Comparison of ENCODE assay signal across 21 mouse cellular contexts in genomic region chr4:46076892-46077291, GRCm38 (mm10). TPM values are rescaled to one million over a fixed set of nuclear protein-coding genes. Genes with fewer than 3 reads are reported as not detected.
DNase-seq lines count a peak whose midpoint lies in the region; ATAC-seq and TF ChIP-seq lines count a peak whose summit lies in the region.
"Had no signal": no experiment of that assay in that cellular context is flagged by ENCODE, and none has a peak within 500 bp of the region (broad histone marks: within the 10 kb centered on the region; RNA-seq: fewer than 3 reads in every experiment).

No protein-coding gene starts in this region.

- no peaks in the 10 kb centered on the region for H3K79me2 ChIP-seq in heart, adult 2 months (replicated peaks; ENCODE audit: control insufficient read depth, insufficient read depth, low read length)

- H3K9ac ChIP-seq in heart, adult 2 months (ENCODE audit: low read depth, low read length) = no peak overlapping the region
- H3K9ac ChIP-seq in heart, embryonic 11.5 days (ENCODE audit: low read depth, low read length) = no peak overlapping the region
- no peak overlapping the region for H3K9ac ChIP-seq in intestine, postnatal 0 days (ENCODE audit: low read depth, low read length)
- no peak overlapping the region for H3K9ac ChIP-seq in intestine, embryonic 16.5 days (ENCODE audit: low read depth, low read length)
- H3K9ac ChIP-seq in stomach, postnatal 0 days (ENCODE audit: low read length) = no peak overlapping the region
- H3K9ac ChIP-seq: forebrain, postnatal 0 days; hindbrain, embryonic 15.5 days; limb, embryonic 13.5 days; liver, embryonic 13.5 days; midbrain, embryonic 12.5 days had no signal

- no peak for TF ChIP-seq CTCF in heart, adult 2 months (IDR thresholded peaks at IDR 0.05)
- TF ChIP-seq CTCF in intestine, postnatal 0 days (IDR thresholded peaks at IDR 0.05; ENCODE audit: low read depth) = no peak
- no peak for TF ChIP-seq CTCF in testis, adult 2 months (IDR thresholded peaks at IDR 0.05; ENCODE audit: control insufficient read depth, insufficient read depth, insufficient replicate concordance, low read depth, low read length)
- TF ChIP-seq CTCF in stomach, postnatal 0 days (IDR thresholded peaks at IDR 0.05; ENCODE audit: low read depth) = no peak

- H3K9me3 ChIP-seq in heart, embryonic 11.5 days (replicated peaks; ENCODE audit: control insufficient read depth, low read length) = no peaks in the 10 kb centered on the region
- no peaks in the 10 kb centered on the region for H3K9me3 ChIP-seq in intestine, postnatal 0 days (ENCODE audit: control insufficient read depth)
- no peaks in the 10 kb centered on the region for H3K9me3 ChIP-seq in intestine, embryonic 16.5 days (ENCODE audit: control insufficient read depth, low read length)
- H3K9me3 ChIP-seq in stomach, postnatal 0 days (ENCODE audit: control insufficient read depth, low read length) = no peaks in the 10 kb centered on the region
- H3K9me3 ChIP-seq: hindbrain, embryonic 15.5 days; limb, embryonic 13.5 days; liver, embryonic 13.5 days; midbrain, embryonic 12.5 days had no signal

- peaks cover 11% of the 10 kb centered on the region for H3K4me1 ChIP-seq in heart, adult 2 months (ENCODE audit: control insufficient read depth, insufficient read depth, low read length)
- H3K4me1 ChIP-seq in heart, embryonic 11.5 days (ENCODE audit: control insufficient read depth, insufficient read depth, low read length) = peaks cover 24% of the 10 kb centered on the region
- H3K4me1 ChIP-seq in intestine, postnatal 0 days (replicated peaks; ENCODE audit: control insufficient read depth, insufficient read depth, low read length) = no peaks in the 10 kb centered on the region
- H3K4me1 ChIP-seq in intestine, embryonic 16.5 days (ENCODE audit: control insufficient read depth, insufficient read depth, low read length) = peaks cover 5% of the 10 kb centered on the region
- H3K4me1 ChIP-seq in testis, adult 2 months (ENCODE audit: control insufficient read depth, insufficient read depth, low read length) = no peaks in the 10 kb centered on the region
- H3K4me1 ChIP-seq in stomach, postnatal 0 days (replicated peaks; ENCODE audit: control insufficient read depth, insufficient read depth) = no peaks in the 10 kb centered on the region
- H3K4me1 ChIP-seq: hindbrain, embryonic 15.5 days; limb, embryonic 13.5 days; midbrain, embryonic 12.5 days had no signal

- H3K4me3 ChIP-seq in heart, adult 2 months = no peak overlapping the region
- H3K4me3 ChIP-seq in heart, embryonic 11.5 days (ENCODE audit: low read depth, low read length) = no peak overlapping the region
- no peak overlapping the region for H3K4me3 ChIP-seq in intestine, postnatal 0 days (ENCODE audit: low read depth, low read length)
- H3K4me3 ChIP-seq in intestine, embryonic 16.5 days (ENCODE audit: low read length) = no peak overlapping the region
- peak overlapping the region; percentile 82 for H3K4me3 ChIP-seq in testis, adult 2 months (ENCODE audit: control insufficient read depth, low read depth, low read length)
- no peak overlapping the region for H3K4me3 ChIP-seq in stomach, postnatal 0 days (ENCODE audit: low read depth, low read length)
- H3K4me3 ChIP-seq: hindbrain, embryonic 15.5 days; limb, embryonic 13.5 days; liver, embryonic 13.5 days; midbrain, embryonic 12.5 days had no signal

- TF ChIP-seq EP300 in heart, adult 2 months (IDR thresholded peaks at IDR 0.05; ENCODE audit: insufficient read depth, low read depth, low read length) = no peak
- no peak for TF ChIP-seq EP300 in stomach, postnatal 0 days (optimal IDR thresholded peaks at IDR 0.05)

- peaks cover 8% of the 10 kb centered on the region for H3K36me3 ChIP-seq in heart, adult 2 months (ENCODE audit: control insufficient read depth, insufficient read depth, low read length)
- H3K36me3 ChIP-seq in heart, embryonic 11.5 days (ENCODE audit: control insufficient read depth, insufficient read depth, low read length) = peaks cover 9% of the 10 kb centered on the region
- no peaks in the 10 kb centered on the region for H3K36me3 ChIP-seq in intestine, postnatal 0 days (ENCODE audit: control insufficient read depth, insufficient read depth)
- no peaks in the 10 kb centered on the region for H3K36me3 ChIP-seq in intestine, embryonic 16.5 days (ENCODE audit: control insufficient read depth, insufficient read depth, low read length)
- no peaks in the 10 kb centered on the region for H3K36me3 ChIP-seq in testis, adult 2 months (ENCODE audit: control insufficient read depth, insufficient read depth, low read length)
- H3K36me3 ChIP-seq in stomach, postnatal 0 days (ENCODE audit: control insufficient read depth, insufficient read depth, low read length) = no peaks in the 10 kb centered on the region
- H3K36me3 ChIP-seq: hindbrain, embryonic 15.5 days; limb, embryonic 13.5 days; midbrain, embryonic 12.5 days had no signal

- no peak for TF ChIP-seq POLR2A in heart, adult 2 months (IDR thresholded peaks at IDR 0.05; ENCODE audit: insufficient read depth, low read depth, low read length)
- TF ChIP-seq POLR2A in testis, adult 2 months (IDR thresholded peaks at IDR 0.05; ENCODE audit: control insufficient read depth, low read depth, low read length) = peak; percentile 20; the same call in 1 of the 2 replicates

- peak overlapping the region; percentile 51 for H3K27ac ChIP-seq in heart, adult 2 months
- H3K27ac ChIP-seq in heart, embryonic 11.5 days (ENCODE audit: low read depth, low read length) = no peak overlapping the region
- no peak overlapping the region for H3K27ac ChIP-seq in intestine, postnatal 0 days (ENCODE audit: low read depth, low read length)
- no peak overlapping the region for H3K27ac ChIP-seq in intestine, embryonic 16.5 days (ENCODE audit: low read length)
- H3K27ac ChIP-seq in testis, adult 2 months (ENCODE audit: control insufficient read depth, insufficient read depth, low read depth, low read length) = peak overlapping the region; percentile 39
- H3K27ac ChIP-seq in stomach, postnatal 0 days (replicated peaks) = no peak overlapping the region
- H3K27ac ChIP-seq: hindbrain, embryonic 15.5 days; limb, embryonic 13.5 days; liver, embryonic 13.5 days; midbrain, embryonic 12.5 days had no signal

- 12% methylated on average over 2 of the region's 2 CpGs for WGBS in heart, adult 2 months
- 74% methylated on average over 2 of the region's 2 CpGs for WGBS in heart, embryonic 11.5 days (ENCODE audit: insufficient replicate concordance)
- 29% methylated on average over 2 of the region's 2 CpGs for WGBS in intestine, postnatal 0 days
- WGBS in intestine, embryonic 16.5 days = 57% methylated on average over 2 of the region's 2 CpGs
- 59% methylated on average over 2 of the region's 2 CpGs for WGBS in stomach, postnatal 0 days

- intact Hi-C loops in heart, adult 2 months (cut with DNase I) = no loop called here

- peak in 1 of 2 experiments; percentile 26 for DNase-seq in heart, adult 2 months
- DNase-seq in testis, postnatal 14 days (ENCODE audit: low spot score) = no peak
- no peak for DNase-seq in stomach, postnatal 0 days (ENCODE audit: low spot score)
- no peak for DNase-seq in thymus, postnatal 25 days
- DNase-seq: adrenal gland, adult 2 months; cerebellum, adult 11-12 months; cerebellum, postnatal 10 days; forebrain, postnatal 0 days; kidney, adult 9 months; kidney, postnatal 4 days; liver, embryonic 13.5 days; lung, adult 2 months; spleen, adult 18-20 months; thymus, postnatal 4 days had no signal

- no peak overlapping the region for H3K4me2 ChIP-seq in heart, embryonic 11.5 days
- H3K4me2 ChIP-seq in intestine, postnatal 0 days (replicated peaks; ENCODE audit: low read depth) = no peak overlapping the region
- H3K4me2 ChIP-seq in intestine, embryonic 16.5 days (ENCODE audit: low read depth, low read length) = no peak overlapping the region
- H3K4me2 ChIP-seq in stomach, postnatal 0 days (replicated peaks; ENCODE audit: low read depth) = no peak overlapping the region
- H3K4me2 ChIP-seq: hindbrain, embryonic 15.5 days; limb, embryonic 13.5 days; liver, embryonic 13.5 days; midbrain, embryonic 12.5 days had no signal

- ATAC-seq in heart, embryonic 11.5 days (replicated peaks; ENCODE audit: insufficient number of reproducible peaks, low FRiP score, low TSS enrichment) = no peak
- ATAC-seq in intestine, postnatal 0 days = peak; percentile 31; the same call in 1 of the 2 replicates
- ATAC-seq in intestine, embryonic 16.5 days = no peak
- 0 out of 2 replicates have a peak, but pooled peaks have one; percentile 26 for ATAC-seq in stomach, postnatal 0 days (ENCODE audit: low FRiP score, low TSS enrichment)
- ATAC-seq: forebrain, postnatal 0 days had no signal

- no peaks in the 10 kb centered on the region for H3K27me3 ChIP-seq in heart, adult 2 months (ENCODE audit: control insufficient read depth, insufficient read depth, low read length)
- H3K27me3 ChIP-seq in heart, embryonic 11.5 days (ENCODE audit: control insufficient read depth, insufficient read depth, low read length) = no peaks in the 10 kb centered on the region
- H3K27me3 ChIP-seq in intestine, postnatal 0 days (replicated peaks; ENCODE audit: control insufficient read depth, insufficient read depth, low read length) = no peaks in the 10 kb centered on the region
- no peaks in the 10 kb centered on the region for H3K27me3 ChIP-seq in intestine, embryonic 16.5 days (replicated peaks; ENCODE audit: control insufficient read depth, insufficient read depth, low read length)
- H3K27me3 ChIP-seq in testis, adult 2 months (ENCODE audit: control insufficient read depth, insufficient read depth, low read length) = no peaks in the 10 kb centered on the region
- no peaks in the 10 kb centered on the region for H3K27me3 ChIP-seq in stomach, postnatal 0 days (ENCODE audit: control insufficient read depth, insufficient read depth, low read length)
- H3K27me3 ChIP-seq: hindbrain, embryonic 15.5 days; limb, embryonic 13.5 days; liver, embryonic 13.5 days; midbrain, embryonic 12.5 days had no signal

RNA-seq across cellular contexts. Expression of gene Tmod1, which starts 38.2 kb away (rescaled TPM):
- total RNA-seq in heart, adult 2 months (2021) = 100 to 1,000 TPM; 250 to 264 TPM
- polyA plus RNA-seq in heart, adult 2 months (2012; rRNA removed) = 142 and 220 TPM in 2 replicates
- polyA plus RNA-seq in heart, embryonic 11.5 days (2014; fragmentation: Nextera tagmentation; extraction: Ambion mirVana) = 203 and 215 TPM in 2 replicates
- 4.7 and 5.2 TPM in 2 replicates for polyA plus RNA-seq in intestine, postnatal 0 days (2015; fragmentation: Nextera tagmentation; extraction: Ambion mirVana)
- polyA plus RNA-seq in intestine, embryonic 16.5 days (2015; fragmentation: Nextera tagmentation; extraction: Ambion mirVana) = 3.2 and 4.0 TPM in 2 replicates
- polyA plus RNA-seq in testis, adult 2 months (2012; rRNA removed) = 24.7 and 29.7 TPM in 2 replicates
- polyA plus RNA-seq in stomach, postnatal 0 days (2015; fragmentation: Nextera tagmentation; extraction: Ambion mirVana) = 3.2 and 3.4 TPM in 2 replicates

Comparison
In these comparisons a context has a peak if more than half of its experiments do, and no peak if none do; other contexts are left out.
1. H3K27ac ChIP-seq: peak in heart, adult 2 months (single experiment) and testis, adult 2 months (single experiment); none in heart, embryonic 11.5 days (single experiment), intestine, postnatal 0 days (single experiment), intestine, embryonic 16.5 days (single experiment) and stomach, postnatal 0 days (single experiment).
2. ATAC-seq: peak in intestine, postnatal 0 days (single experiment) and stomach, postnatal 0 days (single experiment); none in heart, embryonic 11.5 days (single experiment) and intestine, embryonic 16.5 days (single experiment).